Mouse (Mus musculus) kidney, adult 8-10 months (tissue): ENCODE data around the gene Ppm1a.

Experiments used
- DNase-seq, 2 experiments: peaks; one replicate each; pipeline ENCODE4 v3.0.0; 2022

Ppm1a gene

DNA sequence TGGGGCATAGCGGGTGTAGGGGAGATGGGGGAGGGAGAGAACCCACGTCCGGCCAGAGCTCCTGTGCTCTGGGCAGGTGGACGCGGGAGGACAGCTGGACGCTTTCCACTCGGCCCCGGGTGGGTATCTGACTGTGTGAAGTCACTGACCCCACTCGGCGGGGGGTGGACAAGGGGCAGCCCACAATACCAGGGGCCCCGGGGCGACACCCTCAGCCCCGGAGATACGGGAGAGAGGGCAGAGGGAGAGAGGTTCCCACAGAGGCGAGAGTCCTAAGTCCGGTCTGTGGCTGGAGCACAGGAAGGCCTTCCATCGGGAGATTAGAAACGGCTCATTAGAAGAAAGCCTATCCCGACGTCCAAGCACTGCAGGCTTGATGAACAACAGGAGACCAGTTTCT lies 72.5 kb downstream of the Ppm1a start:
- DNase-seq = no peak

DNA sequence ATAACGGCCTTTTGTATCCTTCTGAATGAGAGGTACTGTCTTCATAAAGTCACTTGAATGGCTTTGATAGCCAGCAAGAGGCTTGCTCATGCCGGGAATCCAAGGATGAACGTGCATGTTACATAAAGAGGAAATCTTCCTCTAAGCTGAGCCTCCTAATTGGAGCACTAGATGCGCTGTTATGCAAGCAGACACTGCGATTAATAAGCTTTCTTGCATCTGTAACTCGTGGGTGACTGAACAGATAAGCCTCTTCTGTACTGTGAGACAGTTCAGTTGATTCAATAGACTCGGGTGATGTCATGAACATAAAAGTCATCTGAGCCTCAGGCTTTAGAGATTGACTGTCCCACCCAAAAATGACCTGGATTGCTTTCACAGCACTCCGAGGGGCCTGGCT lies 73.1 kb downstream of the Ppm1a start:
- no peak for DNase-seq

DNA sequence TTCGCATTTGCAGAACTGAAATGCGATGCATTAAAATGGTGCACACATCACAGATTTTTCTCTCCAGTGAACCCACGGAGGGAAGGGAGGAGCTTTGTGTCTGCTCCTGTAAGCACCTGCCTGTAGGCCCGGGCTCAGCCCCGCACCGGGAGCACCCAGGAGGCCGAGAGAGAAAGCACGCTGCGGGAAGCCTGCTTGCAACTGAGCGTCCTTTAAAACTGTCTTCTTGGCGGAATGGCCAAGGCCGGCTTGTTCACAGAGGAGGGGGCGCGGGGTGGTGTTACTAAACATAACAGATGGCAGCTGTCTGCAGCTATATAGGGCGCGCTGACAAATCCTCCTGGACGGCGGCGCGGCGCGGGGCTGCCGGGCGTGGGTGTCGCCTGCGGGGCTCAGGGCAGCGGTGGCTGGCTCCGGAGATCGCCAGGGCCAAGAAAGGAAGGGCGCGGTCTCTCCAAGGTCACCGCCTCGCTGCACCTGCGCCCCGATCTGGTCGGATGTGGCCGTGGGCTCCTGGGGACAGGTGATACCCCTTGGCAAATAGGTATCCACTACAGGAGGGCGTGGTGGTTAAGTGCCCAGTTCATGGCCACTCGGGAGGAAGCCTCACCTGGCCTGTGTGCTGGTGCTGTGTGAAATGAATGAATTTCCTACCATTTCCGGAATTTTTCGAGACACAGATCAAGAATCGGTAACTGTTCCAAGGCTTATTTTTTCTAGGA lies 74.6 kb downstream of the Ppm1a start:
- no peak for DNase-seq

DNA sequence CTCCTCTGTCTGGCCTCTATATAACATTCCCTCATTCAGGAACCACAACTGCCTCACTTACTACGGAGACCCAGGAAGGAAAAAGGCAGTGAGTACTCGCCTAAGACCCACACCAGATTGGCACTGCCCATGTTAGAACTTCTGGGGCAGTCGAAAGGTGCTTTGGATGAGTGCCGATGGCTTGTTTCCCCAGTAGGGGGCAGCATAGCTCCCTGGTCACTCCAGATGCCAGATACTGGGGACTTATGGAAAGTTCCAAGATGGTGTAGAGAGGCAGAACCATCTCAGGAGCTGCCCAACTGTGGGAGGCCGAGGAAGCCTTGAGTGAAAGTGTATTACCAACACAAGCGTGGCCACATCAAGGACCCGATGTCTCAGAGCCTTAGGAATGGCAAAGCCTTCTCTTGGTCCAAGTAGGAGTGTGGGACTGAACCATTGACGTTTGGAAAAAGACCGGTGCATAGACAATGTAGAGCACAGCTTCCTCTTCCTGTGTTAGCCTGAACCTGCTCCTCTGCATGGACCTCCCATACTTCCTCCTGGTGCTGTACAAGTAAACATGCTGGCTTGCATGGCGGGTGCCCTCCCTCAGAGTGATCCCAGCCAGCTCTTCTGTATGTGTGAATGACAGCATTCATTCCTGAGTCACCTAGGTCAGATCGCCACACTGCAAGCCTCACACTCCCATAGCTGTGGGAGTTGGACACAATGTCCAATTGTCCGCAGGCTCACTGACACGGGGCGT lies 77.7 kb downstream of the Ppm1a start:
- no peak for DNase-seq

DNA sequence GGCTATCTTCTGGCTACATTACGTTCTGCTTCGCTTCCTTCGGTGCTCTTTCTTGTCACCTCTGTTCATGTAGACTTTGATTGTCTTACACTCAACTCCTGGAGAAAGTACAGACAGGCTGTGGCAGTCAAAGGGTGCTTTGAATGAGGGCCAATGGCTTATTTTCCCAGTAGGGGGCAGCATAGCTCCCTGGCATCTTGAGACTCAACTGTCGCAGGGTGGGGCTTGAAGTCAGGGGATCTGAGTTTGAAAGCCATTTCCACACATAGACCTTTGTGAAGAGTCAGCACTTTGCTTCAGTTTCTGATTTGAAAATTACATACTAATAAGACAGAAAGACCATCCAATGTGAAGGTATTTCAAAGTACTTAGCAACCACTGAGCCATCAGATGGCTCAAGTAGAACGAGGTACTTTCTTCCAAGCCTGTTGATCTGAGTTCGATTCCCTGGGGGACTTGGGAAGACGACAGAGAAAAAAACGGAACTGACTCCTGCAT lies 78.3 kb downstream of the Ppm1a start:
- DNase-seq = no peak

DNA sequence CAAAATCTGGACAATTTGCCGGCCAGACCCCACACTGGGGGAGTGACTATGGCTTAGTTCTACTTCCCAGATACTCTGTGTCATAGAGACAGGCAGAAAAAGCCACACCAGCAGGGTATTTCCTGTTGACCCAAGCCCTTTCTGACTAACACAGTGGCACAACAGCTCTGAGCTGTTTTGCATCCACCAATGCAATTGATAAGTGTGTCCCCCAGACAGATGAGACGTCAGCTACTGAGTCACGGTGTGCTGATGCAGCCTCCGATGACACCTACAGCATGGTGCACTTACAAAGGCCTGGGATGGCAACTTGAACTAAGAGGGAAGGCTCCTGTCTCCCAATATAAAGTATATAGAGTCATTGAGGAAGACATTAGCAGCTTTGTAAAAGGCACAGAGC lies 80.0 kb downstream of the Ppm1a start:
- DNase-seq = no peak

DNA sequence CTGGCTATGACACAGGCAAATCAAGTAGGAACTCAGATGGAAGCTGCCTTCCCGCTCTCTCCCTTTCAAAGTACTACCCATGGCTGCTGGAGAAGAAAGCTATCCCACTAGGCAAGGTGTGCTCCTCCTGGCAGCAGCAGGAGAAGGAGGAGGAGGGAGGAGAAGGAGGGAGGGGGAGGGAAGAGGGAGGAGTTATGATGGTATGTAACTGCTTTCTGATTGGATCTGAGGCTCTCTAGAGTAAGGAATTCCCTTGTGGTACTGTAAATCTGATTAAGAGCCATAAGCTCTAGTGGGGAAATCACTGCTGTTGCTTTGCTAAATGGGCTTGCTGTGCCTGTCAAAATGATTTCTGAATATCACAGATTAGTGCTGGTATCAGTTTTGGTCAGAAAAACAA lies 84.2 kb downstream of the Ppm1a start:
- no peak for DNase-seq

DNA sequence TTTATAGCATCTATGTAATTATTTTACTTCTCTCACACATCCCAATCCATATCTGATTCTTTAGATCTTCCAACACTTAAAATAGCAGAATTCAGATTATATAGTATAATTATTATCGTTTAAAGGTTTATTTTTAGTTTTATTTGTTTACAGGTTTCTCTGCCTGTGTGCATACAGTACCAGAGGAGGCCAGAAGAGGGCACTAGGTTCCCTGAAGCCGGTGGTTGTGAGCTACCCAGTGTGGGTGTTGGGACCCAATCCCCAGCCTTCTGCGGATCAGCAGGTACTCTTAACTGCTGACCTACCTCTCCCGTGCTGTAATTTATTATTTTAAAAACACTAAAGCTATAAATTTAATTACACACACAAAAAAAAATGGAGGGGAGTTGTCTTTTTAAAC lies 85.9 kb downstream of the Ppm1a start:
- no peak for DNase-seq

DNA sequence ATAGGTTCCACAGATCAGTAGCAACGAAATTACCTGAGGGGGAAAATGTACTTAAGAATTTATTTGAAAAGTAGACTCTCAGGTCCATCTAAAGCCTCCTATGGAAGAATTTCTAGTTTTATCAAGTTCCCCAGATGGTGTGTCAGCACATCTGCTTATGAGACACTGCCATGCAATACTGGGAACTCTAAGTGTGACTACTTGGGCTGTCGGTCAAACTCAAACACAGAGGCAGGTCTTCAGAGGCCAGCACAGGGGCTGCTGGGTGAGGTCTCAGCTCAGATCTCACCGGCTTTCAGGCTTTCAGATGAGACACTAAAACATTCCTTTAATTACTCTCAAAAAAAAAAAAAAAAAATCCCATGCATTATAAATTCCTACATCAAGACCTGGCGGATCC lies 86.3 kb downstream of the Ppm1a start:
- no peak for DNase-seq

DNA sequence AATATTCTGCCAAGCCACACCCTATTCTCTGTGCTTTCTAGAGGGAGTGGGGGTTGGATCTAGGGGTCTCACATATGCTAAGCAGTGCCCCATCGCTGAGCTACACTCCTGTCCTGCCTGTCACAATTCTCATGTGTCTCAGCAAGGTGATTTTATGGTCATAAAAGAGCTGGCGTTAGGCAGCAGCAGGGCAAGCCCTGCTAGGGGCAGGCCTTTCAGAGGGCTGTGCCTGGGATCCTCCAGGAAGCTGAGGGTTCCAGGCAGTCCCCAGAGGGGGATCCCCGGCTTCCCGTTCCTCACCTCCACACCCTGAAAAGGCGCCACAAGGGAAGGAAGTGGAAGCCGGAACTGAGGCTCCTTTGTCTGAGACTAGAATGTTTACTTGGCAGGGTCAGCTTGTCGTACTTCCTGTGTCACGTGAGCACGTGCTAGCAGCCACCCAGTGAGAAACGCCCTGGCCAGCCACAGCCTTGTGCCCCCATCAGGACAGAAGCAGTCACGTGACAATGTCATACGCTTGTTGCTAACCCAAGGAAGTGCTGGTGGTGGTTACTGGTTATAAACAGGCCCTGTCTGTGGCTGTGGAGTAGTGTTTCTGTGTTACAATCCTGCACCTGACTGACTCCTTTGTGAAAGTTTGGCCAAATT lies 86.8 kb downstream of the Ppm1a start:
- DNase-seq = peak; percentile 71 to 84

DNA sequence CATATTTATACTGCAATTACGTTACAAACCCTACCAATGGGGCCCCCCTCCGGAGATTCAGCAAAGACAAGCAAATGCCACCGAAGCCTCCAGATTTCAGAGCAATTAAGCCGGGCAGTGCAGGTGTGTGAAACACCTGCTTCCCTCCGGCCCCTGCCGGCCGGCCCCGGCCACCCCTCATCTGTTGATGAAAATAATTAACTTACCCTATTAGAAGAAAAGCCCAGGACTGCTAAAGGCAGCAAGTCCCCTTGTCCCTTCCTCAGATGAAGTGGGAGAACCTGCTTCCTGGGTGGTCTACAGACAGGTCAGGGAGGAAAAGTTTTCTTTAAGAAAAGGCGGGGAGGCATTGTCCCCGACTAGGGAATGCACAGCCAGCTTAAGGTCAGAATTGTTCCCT lies 88.7 kb downstream of the Ppm1a start:
- DNase-seq = no peak

DNA sequence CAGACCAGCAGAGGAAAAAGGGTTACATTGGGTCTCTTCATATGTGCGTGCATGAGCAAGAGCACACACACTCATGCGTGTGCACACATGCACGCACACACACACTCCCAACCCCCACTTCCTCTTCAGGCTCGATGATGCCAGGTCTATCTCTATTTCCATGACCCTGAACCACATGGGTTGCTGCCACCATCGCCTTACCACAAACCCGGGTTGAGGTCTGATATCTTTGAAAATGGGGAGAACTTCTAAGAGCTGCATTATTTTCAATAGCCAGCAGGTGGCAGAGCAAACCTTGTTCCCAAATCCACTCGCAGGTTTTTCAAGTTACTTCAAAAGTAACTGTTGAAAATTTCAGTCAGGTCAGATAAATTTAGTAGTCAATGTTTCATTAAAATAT lies 90.5 kb downstream of the Ppm1a start:
- peak in 1 of 2 experiments; percentile 47 for DNase-seq
